Mouse (Mus musculus) kidney, postnatal 0 days (tissue): ENCODE measurements at regions not wholly inside any gene's neighbourhood (a gene's known extent, or its start where the extent isn't known, plus 50 kb on each side); places are given as distances from the start of the nearest gene placed in this dataset.
A peak's percentile ranks its signal among the peaks of the same experiment; 100 is the strongest.

Source experiments
- ATAC-seq: fragments of 200-750 bp; cut with Nextera tagmentation; replicated peaks from 2 replicates; pipeline ENCODE4 v1.8.0; 2017; ENCODE audit warnings: low read depth, moderate number of reproducible peaks, moderate TSS enrichment, moderate library complexity; ENCODE audit not compliant: low FRiP score
- DNase-seq: peaks from one replicate; pipeline ENCODE4 v3.0.0-alpha.2; 2016; ENCODE audit warnings: low spot score
- H3K27ac ChIP-seq: fragments of 300-500 bp; sonication (generic); 2 replicates; pipeline ENCODE4 v1.5.1; 2014; ENCODE audit warnings: mild to moderate bottlenecking
- H3K27me3 ChIP-seq: fragments of 300-500 bp; sonication (generic); 2 replicates; pipeline ENCODE4 v1.6.1; 2014; ENCODE audit warnings: low read length, mixed read lengths; ENCODE audit not compliant: insufficient read depth
- H3K36me3 ChIP-seq: fragments of 300-500 bp; sonication (generic); 2 replicates; pipeline ENCODE4 v1.6.1; 2014; ENCODE audit warnings: low read length, mixed read lengths; ENCODE audit not compliant: insufficient read depth
- H3K4me1 ChIP-seq: fragments of 300-500 bp; sonication (generic); replicated peaks from 2 replicates; pipeline ENCODE4 v1.6.1; 2014; ENCODE audit warnings: antibody characterized with exemption, low read length, mixed read lengths; ENCODE audit not compliant: insufficient read depth
- H3K4me2 ChIP-seq: fragments of 300-500 bp; sonication (generic); 2 replicates; pipeline ENCODE4 v1.6.1; 2014; ENCODE audit warnings: mild to moderate bottlenecking, low read length, moderate library complexity, mixed read lengths
- H3K4me3 ChIP-seq: fragments of 300-500 bp; sonication (generic); replicated peaks from 2 replicates; pipeline ENCODE4 v1.5.1; 2014; ENCODE audit warnings: low read depth, low read length
- H3K9ac ChIP-seq: fragments of 300-500 bp; sonication (generic); 2 replicates; pipeline ENCODE4 v1.6.1; 2014; ENCODE audit warnings: low read depth, low read length
- H3K9me3 ChIP-seq: fragments of 300-500 bp; sonication (generic); replicated peaks from 2 replicates; pipeline ENCODE4 v1.6.1; 2016; ENCODE audit warnings: low read length, inconsistent platforms, mixed read lengths
- CTCF ChIP-seq: IDR thresholded peaks from 2 replicates; pipeline ENCODE4 v1.5.1; 2016; ENCODE audit warnings: antibody characterized with exemption, low read depth, mild to moderate bottlenecking, moderate library complexity
- WGBS: fragments of 180-500 bp; shearing (Covaris S2); extraction: QIAGEN DNeasy Blood & Tissue Kit; methylation state at CpG from one replicate; pipeline ENCODE4 v1.1.7; 2014; 5-methylcytosine and 5-hydroxymethylcytosine counted together

DNA sequence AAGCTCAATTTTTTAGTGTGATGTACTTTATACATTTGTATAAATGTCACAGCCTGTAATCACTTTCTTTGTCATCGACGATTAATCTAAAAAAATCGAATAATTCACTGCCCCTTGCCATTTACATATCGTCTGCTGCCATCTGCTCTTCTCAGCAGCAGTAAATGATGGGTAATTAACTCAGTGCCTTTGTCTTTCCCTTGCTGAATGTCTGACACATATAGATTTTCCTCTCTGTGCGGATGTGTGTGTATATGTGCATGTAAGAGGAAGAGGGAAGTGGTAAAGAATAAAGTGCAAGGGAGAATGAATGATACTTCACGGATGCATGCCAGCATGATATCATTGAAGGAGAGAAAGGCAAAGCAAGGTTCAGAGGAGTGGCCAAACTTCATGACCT, 814.3 kb upstream of the Gm5150 start:
- Histone ChIP-seq H3K4me3 (no peak overlapping the region), H3K27me3 (no peaks in the 10 kb centered on the region), H3K36me3 (no peaks in the 10 kb centered on the region), H3K9me3 (no peaks in the 10 kb centered on the region), H3K4me2 (no peak overlapping the region), H3K9ac (no peak overlapping the region), H3K4me1 (no peaks in the 10 kb centered on the region), H3K27ac (no peak overlapping the region)
- no peak for TF ChIP-seq CTCF
- ATAC-seq, result no peak
- no peak for DNase-seq
- 78% methylated on average over 6 of the region's 6 CpGs for WGBS

GRCm38 (mm10) chr3:16819218-16820122, 813.2 kb upstream of the Gm5150 start:
- H3K4me2 ChIP-seq, result no peak overlapping the region
- no peak overlapping the region for H3K27ac ChIP-seq
- H3K9me3 ChIP-seq, result no peaks in the 10 kb centered on the region
- H3K36me3 ChIP-seq, result no peaks in the 10 kb centered on the region
- no peak for DNase-seq
- no peak for ATAC-seq
- no peaks in the 10 kb centered on the region for H3K27me3 ChIP-seq
- H3K4me1 ChIP-seq, result no peaks in the 10 kb centered on the region
- no peak overlapping the region for H3K9ac ChIP-seq
- WGBS, result 88% methylated on average over 4 of the region's 4 CpGs
- no peak for TF ChIP-seq CTCF
- H3K4me3 ChIP-seq, result no peak overlapping the region

GRCm38 (mm10) chr3:16816814-16817213, 810.6 kb upstream of the Gm5150 start:
- TF ChIP-seq CTCF, result 0 out of 2 replicates have a peak, but pooled peaks have one; percentile 23
- WGBS, result 38% methylated on average over 2 of the region's 2 CpGs
- ATAC-seq (no peak), DNase-seq (no peak)
- H3K4me3 ChIP-seq, result no peak overlapping the region
- H3K27me3 ChIP-seq, result no peaks in the 10 kb centered on the region
- H3K27ac ChIP-seq, result no peak overlapping the region
- H3K4me1 ChIP-seq, result no peaks in the 10 kb centered on the region
- H3K4me2 ChIP-seq, result no peak overlapping the region
- H3K9ac ChIP-seq, result no peak overlapping the region
- H3K36me3 ChIP-seq, result no peaks in the 10 kb centered on the region
- H3K9me3 ChIP-seq, result no peaks in the 10 kb centered on the region

DNA sequence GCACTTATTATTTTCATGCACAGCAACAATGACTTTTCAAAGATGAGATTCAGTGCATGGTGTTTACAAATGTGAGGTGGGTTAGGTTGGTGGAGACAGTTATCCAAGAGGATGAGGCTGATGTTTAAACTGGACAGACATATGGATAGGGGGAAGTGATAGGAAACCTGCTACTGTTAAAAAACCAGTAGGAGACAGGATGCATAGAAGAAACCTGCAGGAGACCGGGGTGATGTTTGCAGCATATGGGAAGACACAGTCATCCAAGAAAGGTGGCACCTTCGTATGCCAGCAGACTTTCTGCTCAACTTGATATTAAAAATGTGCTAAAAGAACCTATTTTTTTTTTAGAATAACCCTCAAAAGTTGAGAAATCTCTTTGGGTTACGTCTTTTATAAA, 809.9 kb upstream of the Gm5150 start:
- Histone ChIP-seq H3K27me3 (no peaks in the 10 kb centered on the region), H3K36me3 (no peaks in the 10 kb centered on the region), H3K4me1 (no peaks in the 10 kb centered on the region), H3K4me3 (no peak overlapping the region), H3K4me2 (no peak overlapping the region), H3K9ac (no peak overlapping the region), H3K27ac (no peak overlapping the region), H3K9me3 (no peaks in the 10 kb centered on the region)
- no peak for DNase-seq
- TF ChIP-seq CTCF, result no peak
- no peak for ATAC-seq
- 62% methylated on average over 3 of the region's 3 CpGs for WGBS

- Histone ChIP-seq H3K9me3 (no peaks in the 10 kb centered on the region), H3K4me1 (no peaks in the 10 kb centered on the region), H3K4me3 (no peak overlapping the region), H3K27ac (no peak overlapping the region), H3K36me3 (no peaks in the 10 kb centered on the region), H3K4me2 (no peak overlapping the region), H3K9ac (no peak overlapping the region), H3K27me3 (no peaks in the 10 kb centered on the region)
- no peak for TF ChIP-seq CTCF
- no peak for DNase-seq
- 47% methylated on average over 3 of the region's 3 CpGs for WGBS
- no peak for ATAC-seq
Measured at GRCm38 (mm10) chr3:16810878-16811611, 804.8 kb upstream of the Gm5150 start.

- H3K36me3 ChIP-seq, result no peaks in the 10 kb centered on the region
- no peaks in the 10 kb centered on the region for H3K4me1 ChIP-seq
- ATAC-seq (no peak), DNase-seq (no peak)
- H3K27ac ChIP-seq, result no peak overlapping the region
- no peak overlapping the region for H3K4me2 ChIP-seq
- no peaks in the 10 kb centered on the region for H3K9me3 ChIP-seq
- H3K27me3 ChIP-seq, result no peaks in the 10 kb centered on the region
- TF ChIP-seq CTCF, result no peak
- no peak overlapping the region for H3K9ac ChIP-seq
- H3K4me3 ChIP-seq, result no peak overlapping the region
Measured at GRCm38 (mm10) chr3:16803603-16804002, 797.4 kb upstream of the Gm5150 start.
